Mouse (Mus musculus): Measurements from ENCODE around the gene 1700010B08Rik. TPM values are rescaled to one million over a fixed set of nuclear protein-coding genes. Genes with fewer than 3 reads are reported as not detected.
"Not testable (repeated sequence)": the region's sequence is repeated elsewhere in the genome, so short reads cannot be mapped to it uniquely, and the experiment has no call there.

The 1700010B08Rik gene
- not detected for polyA plus RNA-seq (2017; shearing (Covaris generic))

DNA sequence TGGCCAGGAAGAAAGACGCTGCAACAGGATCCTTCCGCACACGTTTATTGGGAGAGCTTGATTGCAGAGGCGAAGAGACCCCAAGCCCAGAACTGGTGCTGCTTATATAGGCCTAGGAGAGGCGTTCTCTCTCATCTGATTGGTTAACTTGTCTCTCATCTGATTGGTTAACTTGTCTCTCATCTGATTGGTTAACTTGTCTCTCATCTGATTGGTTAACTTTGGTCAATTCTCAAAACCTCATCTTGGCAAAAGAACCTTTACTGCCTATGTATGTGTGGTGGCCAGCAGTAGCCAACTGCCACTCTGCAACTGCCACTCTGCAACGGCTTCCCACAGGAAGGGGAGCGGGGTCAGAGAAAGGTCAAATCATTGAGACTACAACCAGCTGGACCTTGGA, at the start of gene 1700010B08Rik:
Gene 1700010B08Rik (plus strand): TSS at position 301 of the 400 bp plus-strand sequence.
- ATAC-seq: not testable (repeated sequence)

- peak; percentile 68 for ATAC-seq
Measured at GRCm38 (mm10) chr2:173672328-173672896, 46.8 kb upstream of the 1700010B08Rik start.

GRCm38 (mm10) chr2:173673469-173673868, 45.7 kb upstream of the 1700010B08Rik start:
- ATAC-seq: no peak

GRCm38 (mm10) chr2:173678593-173678992, 40.6 kb upstream of the 1700010B08Rik start:
- ATAC-seq: no peak

- peak; percentile 97 for ATAC-seq
Measured at GRCm38 (mm10) chr2:173679217-173679616, 40.0 kb upstream of the 1700010B08Rik start.

GRCm38 (mm10) chr2:173680153-173680552, 39.1 kb upstream of the 1700010B08Rik start:
- peak; percentile 19 for ATAC-seq

DNA sequence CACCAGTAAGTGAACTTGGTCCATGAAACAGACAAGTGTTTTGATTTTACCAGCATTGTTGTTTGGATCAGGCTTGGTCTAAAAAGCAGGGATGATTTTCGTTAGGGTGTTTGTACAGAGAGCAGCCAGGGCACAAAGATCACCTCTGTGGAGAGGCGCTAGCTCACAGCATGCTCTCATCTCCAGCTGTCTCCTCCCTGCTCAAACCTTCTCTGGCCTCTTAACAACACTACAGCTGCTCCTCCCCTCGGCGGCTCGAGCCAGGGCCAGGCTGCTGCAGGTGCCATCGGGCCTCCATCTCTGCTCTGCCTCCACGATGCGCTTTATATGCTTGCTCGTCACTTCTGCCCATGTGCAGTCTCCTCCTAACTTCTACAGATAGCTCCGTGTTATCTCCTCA, 36.4 kb upstream of the 1700010B08Rik start:
- ATAC-seq: no peak

DNA sequence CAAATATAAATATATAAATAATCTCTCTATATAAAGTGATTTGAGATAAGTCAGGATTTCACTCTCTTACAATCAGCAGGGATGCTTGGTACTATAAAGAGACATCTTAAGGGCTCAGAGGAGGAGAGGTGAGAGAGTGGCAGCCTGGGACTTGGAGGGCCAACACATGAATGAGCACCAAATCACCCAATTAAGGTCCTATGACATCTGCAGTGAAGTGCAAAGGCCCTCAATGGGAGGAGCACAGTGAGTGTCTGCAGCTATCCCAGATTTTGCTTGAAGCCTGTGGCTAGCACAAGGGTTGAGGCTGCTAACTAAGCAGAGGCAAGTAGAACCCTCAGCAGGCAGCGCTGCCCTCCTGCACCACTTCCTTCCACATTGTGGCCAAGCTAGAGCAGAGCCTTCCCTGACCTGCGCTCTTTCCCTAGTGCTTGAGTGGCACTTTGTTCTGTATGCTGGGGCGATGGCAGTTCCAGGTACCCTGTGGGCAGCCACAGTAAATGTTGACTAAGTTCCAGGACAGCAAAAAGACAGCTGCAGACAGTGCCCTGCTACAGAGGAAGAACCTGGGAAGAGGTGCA, 33.3 kb upstream of the 1700010B08Rik start:
- no peak for ATAC-seq

DNA sequence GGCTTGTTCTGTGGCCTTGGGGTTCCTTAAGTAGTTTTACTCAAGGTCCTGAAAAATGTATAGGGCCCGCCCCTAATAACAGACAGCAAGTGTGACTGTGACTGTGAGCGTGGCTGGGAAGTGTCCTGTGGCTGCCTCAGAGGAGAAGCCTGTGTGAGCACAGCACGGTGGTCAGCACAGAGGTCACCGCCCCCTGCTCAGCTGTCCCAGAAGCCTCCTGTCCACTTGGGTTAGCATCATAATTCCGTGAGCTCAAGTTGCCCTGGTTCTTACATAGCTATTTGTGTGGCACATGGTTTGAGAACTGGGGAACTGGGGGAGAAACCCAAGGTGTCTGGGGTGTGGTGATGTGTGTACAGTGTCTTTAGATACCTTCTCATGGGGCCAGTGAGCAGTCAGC, 31.9 kb upstream of the 1700010B08Rik start:
- ATAC-seq: no peak

GRCm38 (mm10) chr2:173689835-173690234, 29.4 kb upstream of the 1700010B08Rik start:
- ATAC-seq: no peak

DNA sequence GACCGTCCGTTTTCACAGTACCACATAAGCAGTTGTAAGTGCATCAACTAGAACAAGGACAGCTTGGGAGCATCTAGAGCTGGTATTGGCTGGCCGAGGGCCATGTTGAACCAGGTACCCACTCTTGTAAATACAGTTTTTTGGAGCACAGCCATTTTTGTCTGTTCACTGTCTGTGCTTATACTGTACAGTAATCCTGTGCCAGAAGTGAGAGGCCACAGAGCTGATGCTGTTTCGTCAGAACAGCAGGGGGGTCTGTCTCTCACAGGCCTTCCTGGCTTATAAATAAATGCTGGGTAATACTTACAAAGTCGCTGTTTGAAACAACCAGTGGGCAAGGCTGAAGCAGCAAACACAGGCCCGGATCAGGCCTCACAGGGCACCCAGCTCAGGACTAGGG, 27.5 kb upstream of the 1700010B08Rik start:
- ATAC-seq: no peak

DNA sequence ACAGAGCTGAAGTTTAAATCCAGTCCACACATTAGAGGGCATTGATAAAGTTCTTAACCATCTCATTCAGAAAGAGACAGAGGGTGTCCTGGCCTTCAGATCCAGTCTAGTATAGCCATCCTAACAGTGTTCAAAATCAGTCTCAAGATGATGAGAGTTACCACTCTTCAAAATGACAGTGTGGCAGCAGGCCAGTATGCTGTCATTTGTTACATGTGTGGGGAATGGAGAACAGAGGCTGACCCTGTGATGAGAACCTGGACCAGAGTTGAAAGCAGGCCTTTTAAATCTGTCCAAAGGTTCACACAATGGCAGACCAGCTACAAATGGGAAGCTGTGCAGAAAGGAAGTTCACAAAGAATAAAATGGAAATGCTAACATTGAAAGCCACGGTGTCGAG, 26.5 kb upstream of the 1700010B08Rik start:
- no peak for ATAC-seq

- ATAC-seq: no peak
Measured at GRCm38 (mm10) chr2:173698850-173699249, 20.4 kb upstream of the 1700010B08Rik start.

DNA sequence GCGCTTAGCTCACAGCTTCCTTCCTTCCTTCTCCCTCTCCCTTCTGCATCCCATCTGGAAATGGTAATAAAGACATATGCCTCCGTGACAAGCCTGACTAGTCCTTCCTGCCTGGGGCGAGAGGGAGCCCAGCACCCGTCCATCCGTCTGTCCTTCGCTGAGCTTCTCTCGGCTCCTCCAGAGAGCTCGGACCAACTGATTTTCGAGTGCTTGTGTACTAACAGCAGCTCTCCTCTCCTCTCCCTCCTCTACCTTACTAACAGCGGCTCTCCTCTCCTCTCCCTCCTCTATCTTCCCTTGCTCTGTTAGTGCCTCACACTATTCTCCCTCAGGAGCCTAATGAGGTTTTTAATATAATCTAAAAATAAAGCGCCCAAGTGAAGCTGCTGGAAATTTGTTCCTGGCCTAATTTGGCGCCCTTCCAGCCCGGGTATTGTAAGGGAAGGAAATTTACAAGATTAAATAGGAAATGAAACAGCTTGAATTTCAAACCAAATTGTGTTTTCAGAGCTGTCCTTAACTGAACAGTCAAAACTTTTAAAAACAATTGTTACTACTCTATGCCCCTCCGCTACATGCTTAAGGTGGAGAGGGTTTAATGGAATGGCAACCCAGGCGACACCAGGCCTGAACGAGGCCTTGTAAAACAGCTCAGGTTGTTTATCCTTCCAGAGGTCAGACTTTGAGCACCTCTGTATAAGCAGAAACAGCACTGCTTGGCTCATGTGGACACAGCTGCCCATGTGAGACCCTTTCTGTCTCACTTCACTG, 16.9 kb upstream of the 1700010B08Rik start:
- ATAC-seq: no peak

DNA sequence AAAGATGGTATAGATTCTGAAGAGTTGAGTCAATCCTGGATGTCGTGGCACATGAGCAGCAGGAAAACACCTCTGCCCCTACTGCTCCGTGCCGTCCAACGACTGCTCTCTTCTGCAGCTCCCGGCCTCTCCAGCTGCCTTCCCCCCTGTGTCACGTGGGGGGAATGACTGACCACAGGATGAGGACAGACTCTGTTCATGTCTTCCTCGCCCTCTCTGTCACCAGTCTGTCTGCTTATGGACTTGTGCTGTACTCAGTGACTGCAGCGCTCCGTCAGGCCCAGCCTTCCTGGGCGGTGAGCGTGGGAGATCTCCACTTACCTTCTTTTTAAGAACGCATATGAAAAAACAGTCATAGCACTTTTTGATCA, 16.4 kb upstream of the 1700010B08Rik start:
- no peak for ATAC-seq

DNA sequence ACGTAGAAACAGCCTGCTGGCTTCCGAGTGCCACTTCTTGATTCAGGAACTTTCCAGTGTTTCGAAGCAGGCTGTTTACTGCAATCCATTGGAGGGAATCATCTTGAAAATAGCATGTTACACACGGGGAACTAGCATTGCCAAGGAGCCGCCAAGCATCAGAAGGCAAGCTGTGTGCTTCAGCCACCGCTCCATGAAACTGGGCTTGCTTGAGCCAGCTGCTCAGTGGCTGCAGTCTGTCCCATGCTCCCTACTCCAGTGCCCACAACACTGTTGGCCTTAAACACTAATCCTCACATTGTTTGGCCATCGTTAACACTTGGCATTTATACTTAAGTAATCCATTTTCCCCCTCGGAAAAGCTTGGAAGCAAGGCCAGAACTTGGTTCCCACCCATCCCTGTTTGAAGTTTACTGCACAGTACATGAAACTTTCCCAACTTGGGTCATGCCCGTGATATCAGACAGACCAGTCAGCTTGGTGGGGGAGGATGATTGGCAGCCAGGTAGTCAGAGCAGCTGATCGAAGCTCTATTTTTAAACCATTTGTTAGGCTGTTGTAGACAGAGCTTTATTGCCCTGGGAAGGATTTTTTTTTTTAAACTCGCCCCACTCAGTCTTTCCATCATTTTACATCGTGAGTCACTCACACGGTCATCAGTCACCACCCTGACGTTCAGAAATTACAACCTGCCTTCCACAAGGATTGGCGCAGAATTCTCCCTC, 13.2 kb upstream of the 1700010B08Rik start:
- no peak for ATAC-seq

- not testable (repeated sequence) for ATAC-seq
Measured at GRCm38 (mm10) chr2:173707626-173708025, 11.6 kb upstream of the 1700010B08Rik start.

DNA sequence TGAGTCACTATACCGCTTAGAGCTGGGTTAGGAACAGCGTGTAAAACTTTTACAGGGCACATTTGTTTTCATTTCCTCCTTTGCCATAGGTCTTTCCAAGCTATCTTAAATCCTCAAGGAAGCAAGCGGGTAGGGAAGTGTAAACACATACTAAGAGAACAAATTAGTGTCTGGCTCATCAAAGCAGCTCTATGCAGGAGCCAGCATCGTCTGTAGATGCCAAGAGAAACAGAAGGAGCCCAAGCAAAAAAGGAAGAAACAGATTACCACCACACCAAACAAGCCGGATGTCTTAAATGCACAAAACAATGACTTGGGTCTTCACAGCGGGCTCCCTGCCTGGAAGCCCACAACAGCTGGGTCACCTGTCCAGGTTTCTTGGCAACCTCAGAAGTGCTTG, 9.0 kb upstream of the 1700010B08Rik start:
- ATAC-seq: no peak

GRCm38 (mm10) chr2:173712656-173713055, 6.6 kb upstream of the 1700010B08Rik start:
- no peak for ATAC-seq

GRCm38 (mm10) chr2:173713241-173713640, 6.0 kb upstream of the 1700010B08Rik start:
- ATAC-seq: no peak

DNA sequence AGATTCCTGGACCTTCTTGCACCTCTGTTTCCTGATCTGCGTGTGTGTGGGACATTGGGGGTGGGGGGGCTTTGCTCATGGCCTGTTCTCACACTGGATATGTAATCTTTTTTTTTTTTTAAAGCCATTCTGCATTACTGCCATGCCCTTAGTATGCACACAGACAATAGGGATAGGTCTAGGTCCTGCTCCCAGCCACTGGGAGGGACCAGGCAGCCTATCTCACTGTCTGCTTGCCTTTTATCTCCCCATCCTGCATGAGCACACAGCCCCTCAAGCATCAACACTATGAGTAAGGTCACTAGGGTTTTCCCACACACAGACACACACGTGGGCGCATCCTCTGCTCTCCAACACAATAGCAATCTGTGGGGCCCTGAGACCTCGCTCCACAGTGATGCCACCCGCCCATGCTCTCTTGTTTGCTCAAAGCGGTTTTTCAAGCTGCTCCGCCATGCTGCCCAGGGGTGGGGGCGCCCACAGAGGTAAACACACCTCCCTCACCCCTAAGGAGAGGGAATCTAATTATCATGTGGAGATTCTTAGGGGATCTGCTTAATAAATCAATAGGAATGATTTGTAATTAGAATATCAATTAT, 4.5 kb upstream of the 1700010B08Rik start:
- no peak for ATAC-seq

GRCm38 (mm10) chr2:173716966-173717365, 2.2 kb upstream of the 1700010B08Rik start:
- no peak for ATAC-seq
